Mouse (Mus musculus): ENCODE results near the gene Pdia2. TPM values are rescaled to one million over a fixed set of nuclear protein-coding genes. Genes with fewer than 3 reads are reported as not detected.
A peak's percentile ranks its signal among the peaks of the same experiment; 100 is the strongest.

Gene Pdia2
- polyA plus RNA-seq (2014; fragmentation: Nextera tagmentation; extraction: Ambion mirVana), result 0.48 and 0.64 TPM in 2 replicates

- ATAC-seq (replicated peaks; ENCODE audit: insufficient number of reproducible peaks, low FRiP score, low TSS enrichment, low read depth), result no peak
- Histone ChIP-seq H3K9ac (replicated peaks; ENCODE audit: low read length) (no peak within 1 kb of the TSS), H3K27me3 (ENCODE audit: control insufficient read depth, insufficient read depth, low read length) (peaks cover 41% of the 10 kb centered on the region), H3K9me3 (replicated peaks; ENCODE audit: control insufficient read depth, low read length) (no peaks in the 10 kb centered on the region), H3K4me1 (ENCODE audit: control insufficient read depth, insufficient read depth, low read length) (no peaks in the 10 kb centered on the region; the same call in 1 of the 2 replicates), H3K36me3 (replicated peaks; ENCODE audit: control insufficient read depth, insufficient read depth, low read depth, low read length) (no peaks in the 10 kb centered on the region; the same call in none of the 2 replicates), H3K27ac (replicated peaks; ENCODE audit: low read depth, low read length) (no peak within 1 kb of the TSS), H3K4me3 (ENCODE audit: low read depth, low read length) (no peak within 1 kb of the TSS), H3K4me2 (ENCODE audit: low read depth, low read length) (no peak within 1 kb of the TSS)
- 82% methylated on average over 4 of the region's 4 CpGs for WGBS
- DNase-seq (ENCODE audit: low spot score), result no peak
Observed at GRCm38 (mm10) chr17:26198892-26199291, at the start of gene Pdia2. TSS of gene Pdia2 (minus strand) at chr17:26199087.

GRCm38 (mm10) chr17:26244101-26244841 is 45.4 kb upstream of the Pdia2 start, which contains the start of gene Fam234a:
TSS of gene Fam234a (minus strand) at chr17:26244242.
- Histone ChIP-seq H3K27me3 (ENCODE audit: control insufficient read depth, insufficient read depth, low read length) (no peaks in the 10 kb centered on the region), H3K9ac (replicated peaks; ENCODE audit: low read length) (peak within 1 kb of the TSS; percentile 79), H3K36me3 (replicated peaks; ENCODE audit: control insufficient read depth, insufficient read depth, low read depth, low read length) (no peaks in the 10 kb centered on the region), H3K4me1 (ENCODE audit: control insufficient read depth, insufficient read depth, low read length) (no peaks in the 10 kb centered on the region; the same call in 1 of the 2 replicates), H3K4me2 (ENCODE audit: low read depth, low read length) (peak within 1 kb of the TSS; percentile 78), H3K9me3 (replicated peaks; ENCODE audit: control insufficient read depth, low read length) (no peaks in the 10 kb centered on the region), H3K4me3 (ENCODE audit: low read depth, low read length) (peak within 1 kb of the TSS; percentile 70), H3K27ac (replicated peaks; ENCODE audit: low read depth, low read length) (no peak within 1 kb of the TSS; the same call in 1 of the 2 replicates)
- WGBS, result 7% methylated on average over 33 of the region's 33 CpGs
- peak; percentile 95 for ATAC-seq (replicated peaks; ENCODE audit: insufficient number of reproducible peaks, low FRiP score, low TSS enrichment, low read depth)
- peak; percentile 99 for DNase-seq (ENCODE audit: low spot score)

- ATAC-seq (replicated peaks; ENCODE audit: insufficient number of reproducible peaks, low FRiP score, low TSS enrichment, low read depth) (peak; percentile 85), DNase-seq (ENCODE audit: low spot score) (peak; percentile 41)
- peak overlapping the region; percentile 70 for H3K4me3 ChIP-seq (ENCODE audit: low read depth, low read length)
- under 1% methylated on average over 32 of the region's 32 CpGs for WGBS
- peak overlapping the region; percentile 78 for H3K4me2 ChIP-seq (ENCODE audit: low read depth, low read length)
- H3K9ac ChIP-seq (replicated peaks; ENCODE audit: low read length), result peak overlapping the region; percentile 79
- H3K9me3 ChIP-seq (replicated peaks; ENCODE audit: control insufficient read depth, low read length), result no peaks in the 10 kb centered on the region
- H3K36me3 ChIP-seq (replicated peaks; ENCODE audit: control insufficient read depth, insufficient read depth, low read depth, low read length), result no peaks in the 10 kb centered on the region
- H3K27me3 ChIP-seq (ENCODE audit: control insufficient read depth, insufficient read depth, low read length), result no peaks in the 10 kb centered on the region
- no peak overlapping the region; the same call in 1 of the 2 replicates for H3K27ac ChIP-seq (replicated peaks; ENCODE audit: low read depth, low read length)
- no peaks in the 10 kb centered on the region; the same call in 1 of the 2 replicates for H3K4me1 ChIP-seq (ENCODE audit: control insufficient read depth, insufficient read depth, low read length)
Observed at GRCm38 (mm10) chr17:26243471-26244100, 44.7 kb upstream of the Pdia2 start.

- Histone ChIP-seq H3K36me3 (replicated peaks; ENCODE audit: control insufficient read depth, insufficient read depth, low read depth, low read length) (no peaks in the 10 kb centered on the region), H3K9me3 (replicated peaks; ENCODE audit: control insufficient read depth, low read length) (no peaks in the 10 kb centered on the region), H3K4me1 (ENCODE audit: control insufficient read depth, insufficient read depth, low read length) (no peaks in the 10 kb centered on the region; the same call in 1 of the 2 replicates), H3K4me2 (ENCODE audit: low read depth, low read length) (no peak overlapping the region), H3K4me3 (ENCODE audit: low read depth, low read length) (no peak overlapping the region), H3K9ac (replicated peaks; ENCODE audit: low read length) (no peak overlapping the region), H3K27ac (replicated peaks; ENCODE audit: low read depth, low read length) (no peak overlapping the region), H3K27me3 (ENCODE audit: control insufficient read depth, insufficient read depth, low read length) (no peaks in the 10 kb centered on the region)
- ATAC-seq (replicated peaks; ENCODE audit: insufficient number of reproducible peaks, low FRiP score, low TSS enrichment, low read depth), result no peak
- DNase-seq (ENCODE audit: low spot score), result no peak
- WGBS, result 75% methylated on average over 6 of the region's 6 CpGs
Observed at GRCm38 (mm10) chr17:26240990-26241389, 42.1 kb upstream of the Pdia2 start.

GRCm38 (mm10) chr17:26240120-26240790 is 41.4 kb upstream of the Pdia2 start:
- DNase-seq (ENCODE audit: low spot score) (no peak), ATAC-seq (replicated peaks; ENCODE audit: insufficient number of reproducible peaks, low FRiP score, low TSS enrichment, low read depth) (no peak)
- no peaks in the 10 kb centered on the region for H3K9me3 ChIP-seq (replicated peaks; ENCODE audit: control insufficient read depth, low read length)
- H3K36me3 ChIP-seq (replicated peaks; ENCODE audit: control insufficient read depth, insufficient read depth, low read depth, low read length), result no peaks in the 10 kb centered on the region
- no peaks in the 10 kb centered on the region for H3K27me3 ChIP-seq (ENCODE audit: control insufficient read depth, insufficient read depth, low read length)
- no peak overlapping the region for H3K4me3 ChIP-seq (ENCODE audit: low read depth, low read length)
- H3K27ac ChIP-seq (replicated peaks; ENCODE audit: low read depth, low read length), result no peak overlapping the region
- H3K9ac ChIP-seq (replicated peaks; ENCODE audit: low read length), result no peak overlapping the region
- no peak overlapping the region for H3K4me2 ChIP-seq (ENCODE audit: low read depth, low read length)
- H3K4me1 ChIP-seq (ENCODE audit: control insufficient read depth, insufficient read depth, low read length), result no peaks in the 10 kb centered on the region; the same call in 1 of the 2 replicates
- 87% methylated on average over 6 of the region's 6 CpGs for WGBS

- 61% methylated on average over 2 of the region's 2 CpGs for WGBS
- no peaks in the 10 kb centered on the region for H3K27me3 ChIP-seq (ENCODE audit: control insufficient read depth, insufficient read depth, low read length)
- H3K4me2 ChIP-seq (ENCODE audit: low read depth, low read length), result no peak overlapping the region
- H3K9ac ChIP-seq (replicated peaks; ENCODE audit: low read length), result no peak overlapping the region
- H3K27ac ChIP-seq (replicated peaks; ENCODE audit: low read depth, low read length), result no peak overlapping the region
- no peaks in the 10 kb centered on the region for H3K36me3 ChIP-seq (replicated peaks; ENCODE audit: control insufficient read depth, insufficient read depth, low read depth, low read length)
- no peak overlapping the region for H3K4me3 ChIP-seq (ENCODE audit: low read depth, low read length)
- ATAC-seq (replicated peaks; ENCODE audit: insufficient number of reproducible peaks, low FRiP score, low TSS enrichment, low read depth), result no peak
- no peak for DNase-seq (ENCODE audit: low spot score)
- H3K4me1 ChIP-seq (ENCODE audit: control insufficient read depth, insufficient read depth, low read length), result no peaks in the 10 kb centered on the region; the same call in 1 of the 2 replicates
- no peaks in the 10 kb centered on the region for H3K9me3 ChIP-seq (replicated peaks; ENCODE audit: control insufficient read depth, low read length)
Observed at GRCm38 (mm10) chr17:26239551-26239950, 40.7 kb upstream of the Pdia2 start.

GRCm38 (mm10) chr17:26237667-26238066 is 38.8 kb upstream of the Pdia2 start:
- ATAC-seq (replicated peaks; ENCODE audit: insufficient number of reproducible peaks, low FRiP score, low TSS enrichment, low read depth) (no peak), DNase-seq (ENCODE audit: low spot score) (no peak)
- no peak overlapping the region for H3K27ac ChIP-seq (replicated peaks; ENCODE audit: low read depth, low read length)
- H3K9me3 ChIP-seq (replicated peaks; ENCODE audit: control insufficient read depth, low read length), result no peaks in the 10 kb centered on the region
- H3K9ac ChIP-seq (replicated peaks; ENCODE audit: low read length), result no peak overlapping the region
- H3K4me1 ChIP-seq (ENCODE audit: control insufficient read depth, insufficient read depth, low read length), result no peaks in the 10 kb centered on the region
- H3K4me3 ChIP-seq (ENCODE audit: low read depth, low read length), result no peak overlapping the region
- no peak overlapping the region for H3K4me2 ChIP-seq (ENCODE audit: low read depth, low read length)
- 88% methylated on average over 10 of the region's 10 CpGs for WGBS
- H3K27me3 ChIP-seq (ENCODE audit: control insufficient read depth, insufficient read depth, low read length), result no peaks in the 10 kb centered on the region
- H3K36me3 ChIP-seq (replicated peaks; ENCODE audit: control insufficient read depth, insufficient read depth, low read depth, low read length), result no peaks in the 10 kb centered on the region

All from embryonic facial prominence, embryonic 11.5 days (tissue).